Comparison of ENCODE assay signal across 15 mouse cellular contexts in genomic region chr4:69614901-69615300, GRCm38 (mm10).
"Had no signal": no experiment of that assay in that cellular context is flagged by ENCODE, and none has a peak within 500 bp of the region (broad histone marks: within the 10 kb centered on the region; RNA-seq: fewer than 3 reads in every experiment).

No protein-coding gene starts in this region.

- H3K9ac ChIP-seq: liver, embryonic 12.5 days; liver, embryonic 14.5 days; lung, embryonic 15.5 days; midbrain, embryonic 13.5 days; midbrain, embryonic 15.5 days; neural tube, embryonic 12.5 days; stomach, embryonic 15.5 days had no signal

- H3K9me3 ChIP-seq: liver, embryonic 12.5 days; lung, embryonic 15.5 days; megakaryocyte, embryonic 14.5 days; midbrain, embryonic 13.5 days; midbrain, embryonic 15.5 days; neural tube, embryonic 12.5 days; stomach, embryonic 15.5 days had no signal

- H3K4me2 ChIP-seq: liver, embryonic 12.5 days; lung, embryonic 15.5 days; midbrain, embryonic 11.5 days; midbrain, embryonic 13.5 days; midbrain, embryonic 15.5 days; neural tube, embryonic 12.5 days; stomach, embryonic 15.5 days had no signal

- H3K4me1 ChIP-seq: liver, embryonic 12.5 days; lung, embryonic 15.5 days; megakaryocyte, embryonic 14.5 days; midbrain, embryonic 13.5 days; midbrain, embryonic 15.5 days; neural tube, embryonic 12.5 days; stomach, embryonic 15.5 days had no signal

- H3K27ac ChIP-seq: liver, embryonic 12.5 days; liver, embryonic 14.5 days; lung, embryonic 15.5 days; macrophage; midbrain, embryonic 13.5 days; midbrain, embryonic 15.5 days; neural tube, embryonic 12.5 days; stomach, embryonic 15.5 days; stomach, postnatal 0 days had no signal

- ATAC-seq: liver, embryonic 12.5 days; midbrain, embryonic 13.5 days; midbrain, embryonic 15.5 days had no signal

- H3K4me3 ChIP-seq: liver, embryonic 12.5 days; lung, embryonic 15.5 days; megakaryocyte, embryonic 14.5 days; midbrain, embryonic 13.5 days; midbrain, embryonic 15.5 days; neural tube, embryonic 12.5 days; stomach, embryonic 15.5 days had no signal

- H3K36me3 ChIP-seq: liver, embryonic 12.5 days; lung, embryonic 15.5 days; midbrain, embryonic 13.5 days; midbrain, embryonic 15.5 days; neural tube, embryonic 12.5 days; stomach, embryonic 15.5 days had no signal

- H3K27me3 ChIP-seq: liver, embryonic 12.5 days; lung, embryonic 15.5 days; megakaryocyte, embryonic 14.5 days; midbrain, embryonic 15.5 days; neural tube, embryonic 12.5 days; stomach, embryonic 15.5 days had no signal

- DNase-seq: right cerebral cortex, postnatal 14 days; thymus, adult 2 months; thymus, postnatal 25 days; thymus, postnatal 4 days had no signal
